Mouse (Mus musculus) liver, adult 2 months (tissue): Measurements from ENCODE around the gene Fmnl3. TPM values are rescaled to one million over a fixed set of nuclear protein-coding genes. Genes with fewer than 3 reads are reported as not detected.
"Not testable (repeated sequence)": the region's sequence is repeated elsewhere in the genome, so short reads cannot be mapped to it uniquely, and the experiment has no call there.

Experiments
- DNase-seq: peaks from one replicate; pipeline ENCODE4 v3.0.0-alpha.2; 2011; ENCODE audit warnings: low read depth, low spot score; ENCODE audit errors: extremely low read depth
- H3K27ac ChIP-seq: fragments of 200-500 bp; replicated peaks from 2 replicates; pipeline ENCODE4 v1.5.1; 2012; ENCODE audit warnings: low read depth, mild to moderate bottlenecking, control low read depth, inconsistent platforms, low read length; ENCODE audit not compliant: insufficient read depth
- H3K27me3 ChIP-seq: fragments of 200-500 bp; 2 replicates; pipeline ENCODE4 v1.6.1; 2012; ENCODE audit warnings: mild to moderate bottlenecking, moderate library complexity, low read length, inconsistent platforms; ENCODE audit not compliant: control insufficient read depth, insufficient read depth
- H3K36me3 ChIP-seq: fragments of 200-500 bp; 2 replicates; pipeline ENCODE4 v1.6.1; 2012; ENCODE audit warnings: low read length, inconsistent platforms; ENCODE audit not compliant: control insufficient read depth, insufficient read depth
- H3K4me1 ChIP-seq: fragments of 200-500 bp; 2 replicates; pipeline ENCODE4 v1.6.1; 2011; ENCODE audit warnings: low read length; ENCODE audit not compliant: control insufficient read depth, insufficient read depth
- H3K4me3 ChIP-seq: fragments of 200-500 bp; 2 replicates; pipeline ENCODE4 v1.5.1; 2011; ENCODE audit warnings: low read depth, mild to moderate bottlenecking, control low read depth, low read length, moderate library complexity; ENCODE audit not compliant: insufficient read depth
- H3K79me2 ChIP-seq: fragments of 200-500 bp; 2 replicates; pipeline ENCODE4 v1.6.1; 2012; ENCODE audit warnings: inconsistent platforms, mild to moderate bottlenecking, low read length, moderate library complexity; ENCODE audit not compliant: control insufficient read depth, insufficient read depth
- H3K9ac ChIP-seq: fragments of 200-500 bp; 2 replicates; pipeline ENCODE4 v1.6.1; 2012; ENCODE audit warnings: low read depth, mild to moderate bottlenecking, control low read depth, inconsistent platforms, low read length
- CTCF ChIP-seq: fragments of 200-500 bp; IDR thresholded peaks from 2 replicates; pipeline ENCODE4 v1.5.1; 2011; ENCODE audit warnings: low read depth, low read length, control low read depth
- POLR2A ChIP-seq: fragments of 200-500 bp; IDR thresholded peaks from 2 replicates; pipeline ENCODE4 v1.6.1; 2011; ENCODE audit warnings: low read length, control low read depth; ENCODE audit not compliant: insufficient read depth; ENCODE audit errors: extremely low read depth
- WGBS: fragments of 180-500 bp; shearing (Covaris S2); methylation state at CpG from one replicate; pipeline ENCODE4 v1.1.7; 2018; 5-methylcytosine and 5-hydroxymethylcytosine counted together
- polyA plus RNA-seq: library from polyadenylated mRNA; depleted of rRNA; stranded (reverse); fragments of >200 nt; gene quantifications from 2 replicates; pipeline ENCODE4 v1.2.3, GENCODE M21; 2012
- total RNA-seq: library from RNA; depleted of rRNA; stranded (reverse); fragments of >200 nt; gene quantifications from 2 replicates; pipeline ENCODE4 v1.2.3, GENCODE M21; 2014

The Fmnl3 gene
- total and polyA plus RNA-seq, 2 experiments, result 1.3 to 2.2 TPM

DNA sequence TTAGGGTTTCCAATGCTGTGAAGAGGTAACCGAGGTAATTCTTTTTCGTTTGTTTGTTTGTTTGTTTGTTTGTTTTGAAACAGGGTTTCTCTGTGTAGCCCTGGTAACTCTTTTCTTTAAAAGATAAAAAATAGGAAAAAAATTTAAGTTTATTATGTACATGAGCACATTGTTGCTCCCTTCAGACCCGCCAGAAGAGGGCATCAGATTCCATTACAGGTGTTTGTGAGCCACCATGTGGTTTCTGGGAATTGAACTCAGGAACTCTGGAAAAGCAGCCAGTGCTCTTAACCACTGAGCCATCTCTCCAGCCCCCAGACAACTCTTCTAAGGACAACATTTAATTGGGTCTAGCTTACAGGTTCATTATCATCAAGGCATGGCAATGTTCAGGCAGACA lies 15.8 kb upstream of the Fmnl3 start:
- not testable (repeated sequence) for H3K79me2 ChIP-seq, DNase-seq, H3K27me3 ChIP-seq, H3K4me3 ChIP-seq, H3K36me3 ChIP-seq
- WGBS, result 62% methylated on average over 3 of the region's 3 CpGs
- H3K9ac ChIP-seq, result peak overlapping the region; percentile 34; the same call in 1 of the 2 replicates
- peak overlapping the region; percentile 73 for H3K27ac ChIP-seq
- 0 out of 2 replicates have a peak, but pooled peaks have one; percentile 7 for TF ChIP-seq CTCF
- H3K4me1 ChIP-seq, result peaks cover 13% of the 10 kb centered on the region

DNA sequence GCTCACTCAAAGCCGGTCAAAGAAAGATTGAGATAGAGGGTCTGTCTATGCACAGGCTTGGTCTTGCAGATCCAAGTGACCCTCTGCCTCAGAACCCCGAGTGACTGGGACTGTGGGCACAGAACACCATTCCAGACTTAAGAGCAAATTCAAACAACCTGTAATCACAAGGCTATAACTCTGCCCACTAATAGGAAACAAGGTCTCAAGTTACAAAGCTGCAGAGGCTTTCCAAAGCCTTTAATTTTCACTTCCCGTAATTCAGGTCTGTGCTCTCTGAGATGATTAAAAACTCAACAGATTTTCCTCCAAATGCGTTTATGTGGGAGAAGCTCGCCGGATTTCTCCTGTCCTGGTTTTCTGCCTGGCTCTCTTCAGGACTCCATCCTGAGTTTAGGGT lies 13.8 kb upstream of the Fmnl3 start:
- Histone ChIP-seq H3K36me3 (no peaks in the 10 kb centered on the region), H3K9ac (no peak overlapping the region), H3K27ac (no peak overlapping the region), H3K27me3 (no peaks in the 10 kb centered on the region), H3K4me3 (no peak overlapping the region), H3K4me1 (peaks cover 13% of the 10 kb centered on the region), H3K79me2 (no peaks in the 10 kb centered on the region; the same call in 1 of the 2 replicates)
- DNase-seq, result no peak
- TF ChIP-seq POLR2A (no peak), CTCF (no peak)
- WGBS, result 81% methylated on average over 6 of the region's 6 CpGs

- Histone ChIP-seq H3K9ac (no peak overlapping the region), H3K36me3 (no peaks in the 10 kb centered on the region), H3K27ac (no peak overlapping the region), H3K4me1 (peaks cover 9% of the 10 kb centered on the region), H3K4me3 (no peak overlapping the region), H3K27me3 (no peaks in the 10 kb centered on the region), H3K79me2 (no peaks in the 10 kb centered on the region)
- TF ChIP-seq CTCF (no peak), POLR2A (no peak)
- DNase-seq, result peak; percentile 85
These were observed 12.6 kb upstream of the Fmnl3 start for GRCm38 (mm10) chr15:99382893-99383292.

DNA sequence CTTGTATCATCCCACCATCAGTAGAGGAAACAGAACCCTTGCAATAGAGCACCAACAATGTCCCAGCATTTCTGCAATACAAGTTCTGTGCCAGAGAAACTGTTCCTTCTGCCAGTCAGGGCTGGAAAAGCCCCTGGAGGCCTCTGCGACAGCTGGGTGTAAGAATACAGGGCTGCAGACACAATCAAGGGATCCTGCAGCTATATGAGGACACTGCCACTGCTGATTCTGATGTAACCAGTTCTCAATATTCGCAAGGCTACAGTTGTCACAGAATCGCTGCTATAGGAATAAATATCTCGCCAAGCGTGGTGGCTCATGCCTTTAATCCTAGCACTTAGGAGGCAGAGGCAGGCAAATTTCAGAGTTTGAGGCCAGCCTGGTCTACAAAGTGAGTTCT lies 6.0 kb upstream of the Fmnl3 start:
- TF ChIP-seq POLR2A (no peak), CTCF (no peak)
- 93% methylated on average over 5 of the region's 5 CpGs for WGBS
- H3K4me1 ChIP-seq, result no peaks in the 10 kb centered on the region

DNA sequence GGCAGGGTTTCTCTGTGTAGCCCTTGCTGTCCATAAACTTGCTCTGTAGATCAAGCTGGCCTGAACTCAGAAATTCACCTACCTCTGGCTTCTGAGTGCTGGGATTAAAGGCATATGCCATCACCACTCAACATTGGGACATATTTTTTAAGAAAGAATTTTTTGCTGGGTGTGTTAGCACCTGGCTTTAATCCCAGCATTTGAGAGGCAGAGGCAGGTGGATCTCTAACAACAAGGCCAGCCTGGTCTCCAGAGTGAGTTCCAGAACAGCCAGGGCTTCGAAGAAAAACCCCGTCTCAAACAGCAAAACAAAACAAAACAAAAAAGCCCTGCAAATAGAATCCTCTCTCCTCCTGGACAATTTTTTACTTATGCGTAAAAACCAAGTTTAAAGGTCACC lies 5.3 kb upstream of the Fmnl3 start:
- Histone ChIP-seq H3K4me1 (peaks cover under 1% of the 10 kb centered on the region), H3K9ac (no peak overlapping the region), H3K27ac (no peak overlapping the region), H3K27me3 (no peaks in the 10 kb centered on the region), H3K79me2 (no peaks in the 10 kb centered on the region), H3K4me3 (no peak overlapping the region), H3K36me3 (no peaks in the 10 kb centered on the region)
- WGBS, result 86% methylated on average over 3 of the region's 3 CpGs
- no peak for TF ChIP-seq CTCF
- no peak for TF ChIP-seq POLR2A
- no peak for DNase-seq

More for the DNA sequence above, 6.0 kb upstream of the Fmnl3 start:
- H3K36me3 ChIP-seq, result no peaks in the 10 kb centered on the region
- DNase-seq, result no peak
- no peak overlapping the region for H3K9ac ChIP-seq
- no peaks in the 10 kb centered on the region for H3K79me2 ChIP-seq
- no peaks in the 10 kb centered on the region for H3K27me3 ChIP-seq
- no peak overlapping the region for H3K27ac ChIP-seq
- H3K4me3 ChIP-seq, result no peak overlapping the region

GRCm38 (mm10) chr15:99375036-99375435 lies 4.8 kb upstream of the Fmnl3 start:
- no peak for DNase-seq
- no peak overlapping the region for H3K9ac ChIP-seq
- no peaks in the 10 kb centered on the region for H3K27me3 ChIP-seq
- no peak overlapping the region for H3K4me3 ChIP-seq
- WGBS, result 96% methylated on average over 5 of the region's 5 CpGs
- TF ChIP-seq POLR2A, result no peak
- no peak for TF ChIP-seq CTCF
- H3K79me2 ChIP-seq, result no peaks in the 10 kb centered on the region
- H3K36me3 ChIP-seq, result no peaks in the 10 kb centered on the region
- peaks cover 2% of the 10 kb centered on the region for H3K4me1 ChIP-seq
- H3K27ac ChIP-seq, result no peak overlapping the region
